Mouse (Mus musculus): Measurements from ENCODE around the gene Sec31a. TPM values are rescaled to one million over a fixed set of nuclear protein-coding genes. Genes with fewer than 3 reads are reported as not detected.
"Not testable (repeated sequence)": the region's sequence is repeated elsewhere in the genome, so short reads cannot be mapped to it uniquely, and the experiment has no call there.

The Sec31a gene
- polyA plus RNA-seq, 1 experiment from 2014 or later = 120 TPM

GRCm38 (mm10) chr5:100430966-100431365 is 14.9 kb upstream of the Sec31a start:
- Histone ChIP-seq H3K9me3 (replicated peaks; ENCODE audit: control insufficient read depth, low read length) (no peaks in the 10 kb centered on the region), H3K9ac (replicated peaks; ENCODE audit: low read length) (no peak overlapping the region), H3K4me3 (ENCODE audit: low read depth, low read length) (no peak overlapping the region), H3K4me1 (ENCODE audit: control insufficient read depth, insufficient read depth, low read length) (no peaks in the 10 kb centered on the region), H3K36me3 (replicated peaks; ENCODE audit: control insufficient read depth, insufficient read depth, low read depth, low read length) (no peaks in the 10 kb centered on the region; the same call in 1 of the 2 replicates), H3K27ac (replicated peaks; ENCODE audit: low read depth, low read length) (no peak overlapping the region), H3K4me2 (ENCODE audit: low read depth, low read length) (no peak overlapping the region), H3K27me3 (ENCODE audit: control insufficient read depth, insufficient read depth, low read length) (no peaks in the 10 kb centered on the region)
- DNase-seq (ENCODE audit: low spot score) (no peak), ATAC-seq (replicated peaks; ENCODE audit: insufficient number of reproducible peaks, low FRiP score, low TSS enrichment, low read depth) (no peak)
- 67% methylated on average over 2 of the region's 2 CpGs for WGBS

- Histone ChIP-seq H3K4me2 (ENCODE audit: low read depth, low read length) (peak overlapping the region; percentile 57), H3K4me1 (ENCODE audit: control insufficient read depth, insufficient read depth, low read length) (no peaks in the 10 kb centered on the region), H3K4me3 (ENCODE audit: low read depth, low read length) (peak overlapping the region; percentile 74), H3K9ac (replicated peaks; ENCODE audit: low read length) (peak overlapping the region; percentile 87), H3K27ac (replicated peaks; ENCODE audit: low read depth, low read length) (peak overlapping the region; percentile 56; the same call in 1 of the 2 replicates), H3K9me3 (replicated peaks; ENCODE audit: control insufficient read depth, low read length) (no peaks in the 10 kb centered on the region), H3K36me3 (replicated peaks; ENCODE audit: control insufficient read depth, insufficient read depth, low read depth, low read length) (no peaks in the 10 kb centered on the region; the same call in 1 of the 2 replicates), H3K27me3 (ENCODE audit: control insufficient read depth, insufficient read depth, low read length) (no peaks in the 10 kb centered on the region)
- ATAC-seq (replicated peaks; ENCODE audit: insufficient number of reproducible peaks, low FRiP score, low TSS enrichment, low read depth) = no peak
- DNase-seq (ENCODE audit: low spot score) = no peak
- WGBS = 7% methylated on average over 11 of the region's 11 CpGs
Measured at GRCm38 (mm10) chr5:100430076-100430390, 14.0 kb upstream of the Sec31a start.

GRCm38 (mm10) chr5:100429344-100430075 is 13.5 kb upstream of the Sec31a start:
- peak; percentile 98 for DNase-seq (ENCODE audit: low spot score)
- Histone ChIP-seq H3K4me1 (ENCODE audit: control insufficient read depth, insufficient read depth, low read length) (no peaks in the 10 kb centered on the region), H3K27ac (replicated peaks; ENCODE audit: low read depth, low read length) (peak overlapping the region; percentile 81), H3K4me2 (ENCODE audit: low read depth, low read length) (peak overlapping the region; percentile 57), H3K9me3 (replicated peaks; ENCODE audit: control insufficient read depth, low read length) (no peaks in the 10 kb centered on the region), H3K4me3 (ENCODE audit: low read depth, low read length) (peak overlapping the region; percentile 74), H3K9ac (replicated peaks; ENCODE audit: low read length) (peak overlapping the region; percentile 96), H3K27me3 (ENCODE audit: control insufficient read depth, insufficient read depth, low read length) (no peaks in the 10 kb centered on the region), H3K36me3 (replicated peaks; ENCODE audit: control insufficient read depth, insufficient read depth, low read depth, low read length) (no peaks in the 10 kb centered on the region; the same call in 1 of the 2 replicates)
- ATAC-seq (replicated peaks; ENCODE audit: insufficient number of reproducible peaks, low FRiP score, low TSS enrichment, low read depth) = peak; percentile 99
- under 1% methylated on average over 53 of the region's 53 CpGs for WGBS

GRCm38 (mm10) chr5:100428734-100429343 is 12.8 kb upstream of the Sec31a start:
- H3K36me3 ChIP-seq (replicated peaks; ENCODE audit: control insufficient read depth, insufficient read depth, low read depth, low read length) = peaks cover 2% of the 10 kb centered on the region; the same call in 1 of the 2 replicates
- no peaks in the 10 kb centered on the region for H3K9me3 ChIP-seq (replicated peaks; ENCODE audit: control insufficient read depth, low read length)
- H3K27ac ChIP-seq (replicated peaks; ENCODE audit: low read depth, low read length) = peak overlapping the region; percentile 81
- ATAC-seq (replicated peaks; ENCODE audit: insufficient number of reproducible peaks, low FRiP score, low TSS enrichment, low read depth) (peak; percentile 17; the same call in 1 of the 2 replicates), DNase-seq (ENCODE audit: low spot score) (peak; percentile 58)
- no peaks in the 10 kb centered on the region for H3K4me1 ChIP-seq (ENCODE audit: control insufficient read depth, insufficient read depth, low read length)
- H3K9ac ChIP-seq (replicated peaks; ENCODE audit: low read length) = peak overlapping the region; percentile 96
- peak overlapping the region; percentile 81 for H3K4me2 ChIP-seq (ENCODE audit: low read depth, low read length)
- H3K4me3 ChIP-seq (ENCODE audit: low read depth, low read length) = peak overlapping the region; percentile 74
- H3K27me3 ChIP-seq (ENCODE audit: control insufficient read depth, insufficient read depth, low read length) = no peaks in the 10 kb centered on the region
- under 1% methylated on average over 20 of the region's 20 CpGs for WGBS

- Histone ChIP-seq H3K4me2 (ENCODE audit: low read depth, low read length) (peak overlapping the region; percentile 81), H3K27ac (replicated peaks; ENCODE audit: low read depth, low read length) (no peak overlapping the region; the same call in 1 of the 2 replicates), H3K9me3 (replicated peaks; ENCODE audit: control insufficient read depth, low read length) (no peaks in the 10 kb centered on the region), H3K4me3 (ENCODE audit: low read depth, low read length) (peak overlapping the region; percentile 74), H3K4me1 (ENCODE audit: control insufficient read depth, insufficient read depth, low read length) (no peaks in the 10 kb centered on the region; the same call in 1 of the 2 replicates), H3K9ac (replicated peaks; ENCODE audit: low read length) (peak overlapping the region; percentile 96), H3K36me3 (replicated peaks; ENCODE audit: control insufficient read depth, insufficient read depth, low read depth, low read length) (peaks cover 2% of the 10 kb centered on the region; the same call in 1 of the 2 replicates), H3K27me3 (ENCODE audit: control insufficient read depth, insufficient read depth, low read length) (no peaks in the 10 kb centered on the region)
- WGBS = 16% methylated on average over 5 of the region's 5 CpGs
- ATAC-seq (replicated peaks; ENCODE audit: insufficient number of reproducible peaks, low FRiP score, low TSS enrichment, low read depth) (no peak), DNase-seq (ENCODE audit: low spot score) (no peak)
Measured at GRCm38 (mm10) chr5:100428031-100428733, 12.1 kb upstream of the Sec31a start.

- DNase-seq (ENCODE audit: low spot score) (no peak), ATAC-seq (replicated peaks; ENCODE audit: insufficient number of reproducible peaks, low FRiP score, low TSS enrichment, low read depth) (no peak)
- Histone ChIP-seq H3K9ac (replicated peaks; ENCODE audit: low read length) (peak overlapping the region; percentile 43), H3K27ac (replicated peaks; ENCODE audit: low read depth, low read length) (no peak overlapping the region), H3K9me3 (replicated peaks; ENCODE audit: control insufficient read depth, low read length) (no peaks in the 10 kb centered on the region), H3K36me3 (replicated peaks; ENCODE audit: control insufficient read depth, insufficient read depth, low read depth, low read length) (peaks cover 8% of the 10 kb centered on the region), H3K4me1 (ENCODE audit: control insufficient read depth, insufficient read depth, low read length) (no peaks in the 10 kb centered on the region; the same call in 1 of the 2 replicates), H3K4me3 (ENCODE audit: low read depth, low read length) (peak overlapping the region; percentile 74), H3K27me3 (ENCODE audit: control insufficient read depth, insufficient read depth, low read length) (no peaks in the 10 kb centered on the region), H3K4me2 (ENCODE audit: low read depth, low read length) (peak overlapping the region; percentile 81)
- WGBS = 62% methylated on average over 9 of the region's 9 CpGs
Measured at GRCm38 (mm10) chr5:100427276-100427675, 11.2 kb upstream of the Sec31a start.

- H3K4me1 ChIP-seq (ENCODE audit: control insufficient read depth, insufficient read depth, low read length); H3K9ac ChIP-seq (replicated peaks; ENCODE audit: low read length); H3K9me3 ChIP-seq (replicated peaks; ENCODE audit: control insufficient read depth, low read length); ATAC-seq (replicated peaks; ENCODE audit: insufficient number of reproducible peaks, low FRiP score, low TSS enrichment, low read depth); H3K4me3 ChIP-seq (ENCODE audit: low read depth, low read length); H3K4me2 ChIP-seq (ENCODE audit: low read depth, low read length); H3K27me3 ChIP-seq (ENCODE audit: control insufficient read depth, insufficient read depth, low read length); DNase-seq (ENCODE audit: low spot score); H3K27ac ChIP-seq (replicated peaks; ENCODE audit: low read depth, low read length): not testable (repeated sequence)
- H3K36me3 ChIP-seq (replicated peaks; ENCODE audit: control insufficient read depth, insufficient read depth, low read depth, low read length) = peaks cover 15% of the 10 kb centered on the region
- WGBS = 59% methylated on average over 2 of the region's 2 CpGs
Measured at GRCm38 (mm10) chr5:100425823-100426222, 9.8 kb upstream of the Sec31a start.

All from embryonic facial prominence, embryonic 11.5 days (tissue).